Mouse (Mus musculus): ENCODE data around the gene Gpn1. TPM values are rescaled to one million over a fixed set of nuclear protein-coding genes. Genes with fewer than 3 reads are reported as not detected.

Gene Gpn1
- total RNA-seq (2012; rRNA removed), result 30.6 and 40.8 TPM in 2 replicates
- total RNA-seq (2014; rRNA removed), result 37.3 and 47.5 TPM in 2 replicates
- polyA plus RNA-seq (2012; ENCODE audit: insufficient read length, low read depth), result 38.7 and 42.6 TPM in 2 replicates

DNA sequence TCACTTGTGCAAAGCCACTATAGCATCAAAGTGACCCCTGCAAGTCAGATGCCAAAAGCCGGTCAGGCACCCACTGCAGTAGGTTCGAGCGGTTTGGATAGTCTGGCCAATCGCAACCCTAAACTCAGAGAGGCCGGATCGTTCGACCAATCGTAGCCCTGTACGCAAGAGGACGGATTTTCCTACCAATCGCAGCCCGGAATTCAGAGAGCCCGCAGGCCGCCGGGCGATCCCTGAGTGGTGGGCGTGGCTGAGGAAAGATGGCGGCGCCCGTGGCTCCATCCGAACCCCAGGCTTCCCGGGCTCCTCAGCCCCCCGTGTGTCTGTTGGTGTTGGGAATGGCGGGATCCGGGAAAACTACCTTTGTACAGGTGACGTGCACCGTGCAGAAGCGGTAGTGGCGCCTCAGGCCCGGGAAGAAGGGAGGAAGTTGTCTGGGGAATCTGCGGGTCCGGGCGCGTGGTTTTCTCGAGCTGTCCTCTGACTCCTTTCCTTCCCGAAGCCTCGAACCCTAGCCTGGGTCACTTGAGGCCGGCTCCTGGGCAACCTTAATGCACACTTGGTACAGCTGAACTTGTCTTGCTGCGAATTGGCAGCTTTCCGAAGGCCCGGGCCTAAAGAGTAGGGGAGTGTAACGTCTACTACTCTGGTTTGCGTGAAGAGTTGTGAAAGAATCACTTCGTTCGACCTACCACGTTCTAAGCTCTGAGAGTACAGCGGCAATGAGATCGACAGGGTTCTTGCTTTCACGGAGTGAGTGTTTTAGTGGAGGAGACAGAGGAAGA is at the start of gene Gpn1:
Gene Gpn1, plus strand, starts transcription at position 229 of the 785 bp plus-strand sequence.
- Histone ChIP-seq H3K4me2 (ENCODE audit: insufficient read depth, low read depth, poor library complexity, severe bottlenecking) (peak within 1 kb of the TSS; percentile 93), H3K9me3 (replicated peaks; ENCODE audit: low read length) (peaks cover 6% of the 10 kb centered on the region), H3K79me2 (replicated peaks; ENCODE audit: control insufficient read depth, extremely low read depth, insufficient read depth, poor library complexity, severe bottlenecking) (peaks cover 14% of the 10 kb centered on the region), H3K27me3 (replicated peaks) (peaks cover 17% of the 10 kb centered on the region), H3K27ac (ENCODE audit: insufficient read depth, low read depth) (no peak within 1 kb of the TSS), H3K36me3 (replicated peaks in 1 of 2; ENCODE audit: control insufficient read depth in 1 of 2, insufficient read depth in 1 of 2, low read length in 1 of 2) (peaks cover 25 to 33% of the 10 kb centered on the region in 2 experiments), H3K4me1 (ENCODE audit: control insufficient read depth in 1 of 2, insufficient read depth in 2 of 2) (peaks cover 0 to 15% of the 10 kb centered on the region in 2 experiments; a peak in 2 of 4 replicates), H3K4me3 (replicated peaks in 1 of 3; ENCODE audit: low read depth in 2 of 3, low read length in 2 of 3, poor library complexity in 1 of 3) (peak within 1 kb of the TSS; percentile 82 to 94 (median 86)), H3K9ac (ENCODE audit: insufficient read depth, low read depth) (peak within 1 kb of the TSS; percentile 70)
- peak; percentile 76 for TF ChIP-seq HCFC1 (IDR thresholded peaks at IDR 0.05; ENCODE audit: low read depth, low read length)
- TF ChIP-seq TBP (conservative IDR thresholded peaks at IDR 0.05; ENCODE audit: low read depth, low read length), result peak; percentile 59; the same call in 1 of the 2 replicates
- TF ChIP-seq UBTF (IDR thresholded peaks at IDR 0.05; ENCODE audit: low read depth, low read length), result 0 out of 2 replicates have a peak, but pooled peaks have one; percentile 39
- TF ChIP-seq MEF2A (IDR thresholded peaks at IDR 0.05; ENCODE audit: borderline replicate concordance, low read depth, low read length), result 0 out of 2 replicates have a peak, but pooled peaks have one; percentile 38
- peak; percentile 88 for TF ChIP-seq POLR2A (IDR thresholded peaks at IDR 0.05; ENCODE audit: low read depth, low read length)
- no peak for TF ChIP-seq PAX5 (IDR thresholded peaks at IDR 0.05; ENCODE audit: low read length)
- TF ChIP-seq POLR2AphosphoS2 (IDR thresholded peaks at IDR 0.05; ENCODE audit: low read depth, low read length), result 0 out of 2 replicates have a peak, but pooled peaks have one; percentile 44
- TF ChIP-seq MAX (IDR thresholded peaks at IDR 0.05; ENCODE audit: low read length), result peak; percentile 81
- TF ChIP-seq ETS1 (conservative IDR thresholded peaks at IDR 0.05; ENCODE audit: low read depth, low read length), result 0 out of 2 replicates have a peak, but pooled peaks have one; percentile 11
- peak; percentile 95 for TF ChIP-seq MXI1 (IDR thresholded peaks at IDR 0.05; ENCODE audit: low read depth, low read length)
- no peak for TF ChIP-seq ZC3H11A (IDR thresholded peaks at IDR 0.05; ENCODE audit: low read depth, low read length)
- TF ChIP-seq SIN3A (IDR thresholded peaks at IDR 0.05; ENCODE audit: low read length), result peak; percentile 93
- TF ChIP-seq ZMIZ1 (IDR thresholded peaks at IDR 0.05; ENCODE audit: low read depth, low read length), result peak; percentile 70; the same call in 1 of the 2 replicates
- no peak for TF ChIP-seq JUND (conservative IDR thresholded peaks at IDR 0.05; ENCODE audit: low read depth, low read length)
- TF ChIP-seq CHD2 (IDR thresholded peaks at IDR 0.05; ENCODE audit: low read length), result peak; percentile 88
- peak; percentile 54 for TF ChIP-seq NRF1 (IDR thresholded peaks at IDR 0.05; ENCODE audit: low read depth, low read length)
- TF ChIP-seq USF1 (IDR thresholded peaks at IDR 0.05; ENCODE audit: low read depth, low read length), result no peak
- 0 out of 2 replicates have a peak, but pooled peaks have one; percentile 29 for TF ChIP-seq IRF4 (IDR thresholded peaks at IDR 0.05; ENCODE audit: low read depth, low read length)
- peak; percentile 77 for TF ChIP-seq TCF12 (IDR thresholded peaks at IDR 0.05; ENCODE audit: low read depth, low read length)
- TF ChIP-seq MAZ (IDR thresholded peaks at IDR 0.05; ENCODE audit: low read depth, low read length), result 0 out of 2 replicates have a peak, but pooled peaks have one; percentile 28
- no peak for TF ChIP-seq JUN (IDR thresholded peaks at IDR 0.05; ENCODE audit: insufficient read depth, low read depth, low read length)
- peak; percentile 90 for TF ChIP-seq NELFE (IDR thresholded peaks at IDR 0.05; ENCODE audit: low read depth, low read length)
- TF ChIP-seq MYC (IDR thresholded peaks at IDR 0.05; ENCODE audit: low read depth, low read length), result peak; percentile 74
- peak; percentile 55; the same call in 1 of the 2 replicates for TF ChIP-seq KAT2A (IDR thresholded peaks at IDR 0.05; ENCODE audit: insufficient replicate concordance, low read length)
- dilution Hi-C loops (cut with MboI; ENCODE audit: extremely low pct_ligation_motif_present, extremely low pct_unique_long_range_greater_than_20kb, low sequenced_read_pairs), result no loop called here
- peak; percentile 94 for DNase-seq (ENCODE audit: extremely low read depth)
- in situ Hi-C loops (cut with MboI; ENCODE audit: low pct_ligation_motif_present, low pct_unique_long_range_greater_than_20kb, low sequenced_read_pairs), result no loop called here

All from CH12.LX (cell line).